Mouse (Mus musculus): Measurements from ENCODE around the gene Psma7.

DNA sequence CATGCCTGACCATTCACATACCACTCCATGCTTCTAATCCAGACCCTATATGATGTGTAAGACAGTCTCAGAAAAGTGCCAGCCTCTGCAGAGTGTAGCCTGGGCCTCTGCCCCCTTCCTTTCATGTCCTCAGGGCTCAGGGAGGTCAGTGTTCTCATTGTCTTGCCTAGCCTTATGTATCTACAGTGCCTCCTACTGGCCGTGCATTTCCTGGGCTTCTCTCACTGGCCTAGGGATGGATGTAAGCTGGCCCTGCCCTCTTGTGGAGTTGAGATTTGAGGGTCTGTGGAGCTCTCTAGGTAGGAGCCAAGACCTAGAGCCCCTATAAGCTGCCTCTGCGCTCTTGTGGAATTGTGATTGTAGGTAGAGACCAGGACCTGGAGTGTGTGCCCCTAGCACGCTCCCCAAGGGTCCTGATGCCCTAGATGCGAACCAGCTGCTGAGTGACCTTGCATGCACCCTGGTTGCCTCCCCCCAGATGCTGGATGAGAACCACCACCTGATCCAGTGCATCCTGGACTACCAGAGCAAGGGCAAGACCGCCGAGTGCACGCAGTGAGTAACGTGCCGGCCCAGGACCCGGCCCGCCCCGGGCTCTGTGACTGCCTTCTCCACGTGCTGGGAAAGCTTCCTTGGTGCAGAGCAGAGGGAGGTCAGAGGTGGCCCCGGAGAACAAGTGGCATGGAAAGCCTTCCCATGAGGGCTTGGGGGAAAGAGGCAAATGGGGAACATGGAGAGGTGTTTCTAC is 9.9 kb upstream of the Psma7 start:
- TF ChIP-seq EP300 (IDR thresholded peaks at IDR 0.05; ENCODE audit: low read depth): no peak
- peak; percentile 61 for TF ChIP-seq CTCF (IDR thresholded peaks at IDR 0.05; ENCODE audit: low read depth)

Measured in liver, postnatal 0 days (tissue).